Mouse (Mus musculus): ENCODE data around the gene Uqcrc1. TPM values are rescaled to one million over a fixed set of nuclear protein-coding genes. Genes with fewer than 3 reads are reported as not detected.

Uqcrc1 gene
- polyA plus RNA-seq, 1 experiment from 2014 or later, result 454 TPM

MicroRNA genes within 50 kb of the gene (microRNA counts, 519-probe panel; counts per million panel counts)
- microRNA mmu-miR-711, result 19.3 counts per million

Small RNAs within 50 kb of the gene (microRNA-seq; reads per million reads assigned to microRNA genes)
- not detected for gene Mir711 (ENCODE audit: borderline number of aligned reads)

Other genes starting within 250 kb of the Uqcrc1 start
- 35.3 and 36.0 TPM in 2 replicates for gene Prkar2a, start 247.3 kb upstream of the Uqcrc1 start, polyA plus RNA-seq (2014; fragmentation: Nextera tagmentation; extraction: Ambion mirVana)
- 74.7 and 103 TPM in 2 replicates for gene Ip6k2, start 152.8 kb upstream of the Uqcrc1 start, polyA plus RNA-seq (2014; fragmentation: Nextera tagmentation; extraction: Ambion mirVana)
- 12.2 and 16.8 TPM in 2 replicates for gene Nckipsd, start 128.3 kb upstream of the Uqcrc1 start, polyA plus RNA-seq (2014; fragmentation: Nextera tagmentation; extraction: Ambion mirVana)
- gene Celsr3, start 110.3 kb upstream of the Uqcrc1 start, polyA plus RNA-seq (2014; fragmentation: Nextera tagmentation; extraction: Ambion mirVana), result 0.66 and 0.70 TPM in 2 replicates
- 14.3 and 15.4 TPM in 2 replicates for gene Slc26a6, start 83.3 kb upstream of the Uqcrc1 start, polyA plus RNA-seq (2014; fragmentation: Nextera tagmentation; extraction: Ambion mirVana)
- not detected in 2 replicates for gene Tmem89, start 22.0 kb upstream of the Uqcrc1 start, polyA plus RNA-seq (2014; fragmentation: Nextera tagmentation; extraction: Ambion mirVana)
- 17.4 and 22.0 TPM in 2 replicates for gene Col7a1, start 17.0 kb downstream of the Uqcrc1 start, polyA plus RNA-seq (2014; fragmentation: Nextera tagmentation; extraction: Ambion mirVana)
- 0.64 and 1.3 TPM in 2 replicates for gene Ucn2, start 49.4 kb downstream of the Uqcrc1 start, polyA plus RNA-seq (2014; fragmentation: Nextera tagmentation; extraction: Ambion mirVana)
- gene Pfkfb4, start 55.1 kb downstream of the Uqcrc1 start, polyA plus RNA-seq (2014; fragmentation: Nextera tagmentation; extraction: Ambion mirVana), result 7.4 TPM in 2 replicates
- gene Shisa5, start 101.9 kb downstream of the Uqcrc1 start, polyA plus RNA-seq (2014; fragmentation: Nextera tagmentation; extraction: Ambion mirVana), result 81.7 and 90.0 TPM in 2 replicates
- 15.5 and 17.6 TPM in 2 replicates for gene Trex1, start 123.1 kb downstream of the Uqcrc1 start, polyA plus RNA-seq (2014; fragmentation: Nextera tagmentation; extraction: Ambion mirVana)
- 19.5 and 25.0 TPM in 2 replicates for gene Atrip, start 137.5 kb downstream of the Uqcrc1 start, polyA plus RNA-seq (2014; fragmentation: Nextera tagmentation; extraction: Ambion mirVana)
- gene Ccdc51, start 145.9 kb downstream of the Uqcrc1 start, polyA plus RNA-seq (2014; fragmentation: Nextera tagmentation; extraction: Ambion mirVana), result 11.4 and 11.6 TPM in 2 replicates
- gene Tma7, start 146.0 kb downstream of the Uqcrc1 start, polyA plus RNA-seq (2014; fragmentation: Nextera tagmentation; extraction: Ambion mirVana), result 612 and 655 TPM in 2 replicates
- 9.1 and 9.7 TPM in 2 replicates for gene Plxnb1, start 158.8 kb downstream of the Uqcrc1 start, polyA plus RNA-seq (2014; fragmentation: Nextera tagmentation; extraction: Ambion mirVana)
- gene Fbxw21, start 225.4 kb downstream of the Uqcrc1 start, polyA plus RNA-seq (2014; fragmentation: Nextera tagmentation; extraction: Ambion mirVana), result not detected in 2 replicates

Data from embryonic facial prominence, embryonic 14.5 days (tissue).